Mouse (Mus musculus) midbrain, embryonic 16.5 days (tissue): Measurements from ENCODE around the gene Amph. TPM values are rescaled to one million over a fixed set of nuclear protein-coding genes. Genes with fewer than 3 reads are reported as not detected.

ENCODE experiments used
- polyA plus RNA-seq: library from polyadenylated mRNA; unstranded; fragments of >200 nt; fragmentation: Nextera tagmentation; extraction: Ambion mirVana; gene quantifications from 2 replicates; pipeline ENCODE4 v1.2.1, GENCODE M21; 2015

Gene Amph
- polyA plus RNA-seq, 1 experiment from 2014 or later = 67.8 TPM

Other genes starting within 250 kb of the Amph start
- 130 and 133 TPM in 2 replicates for gene Vps41, start 230.9 kb upstream of the Amph start, polyA plus RNA-seq